Mouse (Mus musculus) A20 (cell line): ENCODE results near the gene Itsn2.
"Not testable (repeated sequence)": the region's sequence is repeated elsewhere in the genome, so short reads cannot be mapped to it uniquely, and the experiment has no call there.

Source experiments
- DNase-seq: peaks from one replicate; pipeline ENCODE4 v3.0.0-alpha.2; 2011; ENCODE audit warnings: low read depth, low spot score

Gene Itsn2

DNA sequence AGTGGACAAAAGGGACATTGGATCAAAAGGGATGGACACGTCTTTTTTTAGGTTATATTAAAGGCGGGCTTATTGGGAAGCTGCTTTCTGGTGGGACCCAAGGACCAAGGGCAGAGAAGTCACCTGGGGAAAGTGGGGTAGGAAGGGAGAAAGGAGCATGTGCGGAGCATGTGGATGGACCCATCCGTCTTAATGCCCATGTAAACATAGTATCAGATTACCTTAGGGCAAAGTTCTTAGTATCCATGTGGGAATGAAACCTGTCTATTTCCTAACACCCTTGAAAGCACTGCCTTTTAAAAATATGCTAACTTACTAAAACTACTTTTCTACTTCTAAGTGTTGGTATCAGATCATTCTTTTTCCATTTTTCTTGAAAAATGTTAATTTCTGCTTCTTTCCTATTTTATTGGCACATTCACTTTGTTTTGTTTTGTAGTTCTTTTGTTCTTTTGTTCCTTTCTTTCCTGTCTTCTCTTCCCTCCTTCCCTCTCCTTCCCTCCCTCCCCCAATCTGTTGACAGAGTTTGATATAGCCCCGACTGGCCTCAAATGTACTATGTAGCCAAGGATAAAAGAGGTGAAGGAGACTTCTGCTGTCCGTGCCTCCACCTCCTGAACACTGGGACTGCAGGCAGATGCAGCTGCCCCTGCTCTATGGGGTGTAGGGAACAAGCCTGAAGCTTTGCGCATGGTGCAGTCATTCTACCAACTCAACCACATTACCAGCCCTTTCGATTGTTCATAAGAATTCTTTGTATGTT lies 6.4 kb downstream of the Itsn2 start:
- no peak for DNase-seq

DNA sequence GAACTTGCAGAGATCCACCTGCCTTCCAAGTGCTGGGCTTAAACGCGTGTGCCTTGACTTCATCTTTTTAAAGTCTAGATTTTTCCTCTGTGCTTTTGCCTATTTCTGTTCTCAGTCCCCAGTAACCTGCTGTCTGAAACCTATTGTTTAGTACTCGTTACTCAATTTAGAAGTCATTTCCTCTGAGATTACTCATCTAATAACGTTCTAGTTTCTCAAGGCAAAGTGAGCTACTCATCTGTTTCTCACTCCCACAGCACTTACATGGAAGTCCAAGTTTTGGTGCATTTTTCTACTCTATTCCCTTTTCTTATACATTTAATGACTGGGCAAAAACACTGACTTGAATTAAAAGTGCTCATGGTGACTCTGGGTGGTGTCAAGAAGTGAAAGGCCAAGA lies 7.3 kb downstream of the Itsn2 start:
- DNase-seq = peak; percentile 46

- DNase-seq = peak; percentile 71
Observed at GRCm38 (mm10) chr12:4606625-4607024, 14.2 kb downstream of the Itsn2 start.

DNA sequence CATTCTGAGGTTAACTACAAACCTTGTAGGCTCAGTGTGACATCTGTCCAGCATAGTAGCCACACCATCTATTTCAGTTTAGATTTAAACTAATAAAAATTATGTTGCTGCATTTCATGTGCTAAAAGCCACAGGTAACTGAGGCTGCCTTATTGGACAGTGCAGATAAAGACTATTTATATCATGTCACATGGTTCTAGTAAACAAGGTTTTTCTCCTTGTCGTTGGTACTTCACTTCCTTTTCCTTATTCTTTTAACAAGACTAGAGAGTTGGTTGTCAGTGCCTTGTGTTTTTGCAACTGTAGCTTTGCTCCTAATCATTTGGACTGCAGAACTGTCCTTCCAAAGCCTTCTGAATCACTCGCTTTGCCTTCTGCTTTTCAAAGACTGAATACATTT lies 22.3 kb downstream of the Itsn2 start:
- no peak for DNase-seq

GRCm38 (mm10) chr12:4624201-4624600 lies 31.8 kb downstream of the Itsn2 start:
- no peak for DNase-seq

DNA sequence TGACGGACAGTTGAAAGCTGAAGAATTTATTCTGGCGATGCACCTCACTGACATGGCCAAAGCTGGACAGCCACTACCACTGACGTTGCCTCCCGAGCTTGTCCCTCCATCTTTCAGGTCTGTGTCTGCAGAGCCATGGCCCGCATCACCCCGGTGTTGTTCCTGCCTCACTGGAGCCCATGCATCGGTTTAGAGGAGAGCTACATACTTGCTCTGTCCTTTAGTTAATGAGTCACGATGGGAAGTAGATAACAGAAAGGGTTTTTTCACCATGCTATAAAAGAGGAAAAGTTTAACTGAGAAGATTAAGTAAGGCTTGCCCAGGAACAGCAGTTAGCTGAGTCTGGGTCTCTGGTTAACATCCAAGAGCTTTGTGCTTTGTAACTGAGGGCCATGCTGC lies 40.5 kb downstream of the Itsn2 start:
- no peak for DNase-seq

DNA sequence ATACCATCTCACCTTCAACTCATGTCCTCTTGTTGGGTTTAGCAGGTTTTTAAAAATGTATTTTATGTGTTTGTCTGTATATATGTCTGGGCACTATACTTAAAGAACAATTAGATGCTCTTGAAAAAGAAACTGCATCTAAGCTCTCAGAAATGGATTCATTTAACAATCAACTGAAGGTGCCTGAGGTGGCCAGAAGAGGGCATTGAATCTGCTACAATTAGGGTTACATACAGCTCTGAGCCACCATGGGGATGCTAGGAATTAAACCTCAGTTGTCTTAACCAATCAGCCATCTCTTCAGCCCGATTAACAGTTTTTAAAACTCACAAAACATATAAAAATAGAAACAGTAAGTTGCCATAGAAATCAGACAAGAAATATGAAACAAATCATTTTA lies 46.0 kb downstream of the Itsn2 start:
- DNase-seq = peak; percentile 29

DNA sequence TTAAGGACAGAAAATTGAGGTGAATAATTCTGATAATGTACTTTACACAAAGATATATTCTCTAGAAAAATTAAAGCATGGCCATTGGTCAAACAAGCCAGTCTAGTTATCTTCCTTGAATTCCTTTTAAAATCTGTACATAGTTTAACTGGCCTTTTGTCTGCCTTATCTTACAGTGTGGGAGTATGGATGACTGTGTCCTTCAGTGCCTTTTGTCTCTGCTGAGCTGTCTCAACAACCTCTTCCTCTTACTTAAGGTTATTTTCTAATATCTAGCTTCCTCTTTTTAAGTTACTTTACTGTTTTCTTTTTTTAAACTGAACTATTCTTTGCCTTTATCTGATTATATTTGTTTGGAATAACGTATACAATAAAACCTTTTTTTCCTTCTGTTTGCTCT lies 48.3 kb downstream of the Itsn2 start:
- peak; percentile 34 for DNase-seq

GRCm38 (mm10) chr12:4656813-4657212 lies 64.4 kb downstream of the Itsn2 start:
- no peak for DNase-seq

GRCm38 (mm10) chr12:4664929-4665674 lies 72.7 kb downstream of the Itsn2 start:
- no peak for DNase-seq

DNA sequence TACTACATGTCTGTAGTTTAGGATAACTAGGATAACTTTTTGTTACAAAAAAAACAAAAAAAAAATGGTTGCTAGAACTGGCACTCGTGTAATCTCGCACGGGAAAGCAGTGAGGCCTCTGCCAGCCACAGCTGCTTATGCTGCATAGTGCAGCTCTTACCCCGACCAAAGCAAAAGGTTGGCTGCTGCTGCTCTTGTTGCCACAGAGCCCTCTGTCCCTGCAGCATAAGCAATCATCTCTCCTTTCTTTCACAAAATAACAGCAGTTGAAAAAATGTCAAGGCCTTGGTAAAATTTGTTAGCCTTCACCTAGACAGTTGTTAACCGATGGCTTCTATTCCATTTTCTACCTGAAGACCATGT lies 73.2 kb downstream of the Itsn2 start:
- no peak for DNase-seq

DNA sequence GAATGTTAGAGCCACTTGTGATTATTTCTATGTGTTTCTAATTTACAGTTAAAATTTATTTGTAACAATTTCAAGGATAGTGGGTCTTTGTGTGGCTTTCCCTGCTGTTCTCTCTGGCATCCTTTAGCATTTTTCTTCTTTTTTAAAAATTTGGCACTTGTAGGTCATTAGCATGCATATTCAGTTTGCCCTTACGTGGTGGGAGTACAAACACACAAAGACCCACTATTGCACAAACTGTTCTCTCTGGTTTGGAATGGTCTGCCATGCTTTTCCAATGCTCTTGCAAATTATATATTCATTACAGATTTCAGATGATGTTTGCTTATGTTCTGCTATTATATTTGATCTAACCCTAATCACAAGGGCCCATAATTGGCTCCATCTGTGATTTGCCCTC lies 83.9 kb downstream of the Itsn2 start:
- DNase-seq = no peak

DNA sequence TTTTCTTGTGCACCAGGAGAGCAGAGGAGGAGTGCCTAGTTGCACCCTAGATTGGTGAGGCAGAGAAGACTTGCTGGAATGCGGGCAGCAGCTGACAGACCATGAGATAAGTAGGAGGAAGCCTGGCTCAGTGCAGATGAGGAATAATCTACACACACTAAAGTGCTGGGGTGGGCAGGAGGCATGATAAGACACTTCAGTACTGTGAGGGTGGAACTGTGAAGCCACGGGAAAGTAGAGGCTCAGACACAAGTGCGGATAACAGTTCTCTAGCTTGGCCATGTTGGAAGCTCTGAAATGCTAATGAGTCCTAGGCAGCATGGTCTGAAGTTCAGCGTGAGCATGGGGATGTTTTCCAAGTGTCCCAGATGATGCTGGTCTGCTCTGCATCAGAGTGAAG lies 87.5 kb downstream of the Itsn2 start:
- no peak for DNase-seq

GRCm38 (mm10) chr12:4685441-4685840 lies 93.0 kb downstream of the Itsn2 start:
- no peak for DNase-seq

GRCm38 (mm10) chr12:4688386-4688785 lies 95.9 kb downstream of the Itsn2 start:
- no peak for DNase-seq

GRCm38 (mm10) chr12:4689341-4689740 lies 96.9 kb downstream of the Itsn2 start:
- DNase-seq = no peak

DNA sequence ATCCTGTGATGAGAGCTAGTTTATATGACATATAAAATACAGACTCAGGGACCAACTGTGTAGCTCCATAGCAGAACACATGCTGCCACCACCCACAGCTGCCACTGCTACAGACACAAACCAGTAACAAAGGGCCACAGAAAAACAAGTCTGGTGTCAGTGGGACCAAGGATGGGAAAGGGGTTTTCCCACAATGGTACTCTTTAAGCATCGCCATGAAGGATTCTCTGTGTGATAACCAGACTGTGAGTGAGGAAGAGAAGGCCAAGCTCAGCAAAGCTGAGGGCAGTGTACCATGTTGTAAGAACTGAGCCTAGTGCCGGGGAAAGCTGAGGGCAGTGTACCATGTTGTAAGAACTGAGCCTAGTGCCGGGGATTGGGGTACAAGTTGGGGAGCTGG lies 98.8 kb downstream of the Itsn2 start:
- DNase-seq = no peak

GRCm38 (mm10) chr12:4694534-4694933 lies 102.1 kb downstream of the Itsn2 start:
- no peak for DNase-seq

DNA sequence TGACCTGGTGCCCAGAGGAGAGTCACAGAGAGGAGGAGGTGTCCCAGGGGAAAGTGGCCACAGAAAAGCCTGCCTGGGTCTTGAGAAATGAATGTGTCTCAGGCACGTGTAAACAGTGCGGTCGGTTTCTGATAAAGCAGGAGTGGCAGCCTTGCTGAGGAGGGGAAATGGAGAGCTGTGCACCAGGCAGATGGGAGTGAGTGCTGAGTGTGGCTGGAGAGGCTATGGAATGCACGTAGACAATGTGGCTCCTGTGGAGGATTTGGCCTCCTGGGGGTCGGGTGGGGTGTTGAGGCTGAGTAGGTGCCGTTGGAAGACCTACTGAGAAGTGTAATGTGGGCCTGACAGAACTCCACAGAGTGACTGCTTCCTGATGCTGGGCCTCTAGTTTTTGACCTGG lies 113.2 kb downstream of the Itsn2 start:
- DNase-seq = not testable (repeated sequence)

DNA sequence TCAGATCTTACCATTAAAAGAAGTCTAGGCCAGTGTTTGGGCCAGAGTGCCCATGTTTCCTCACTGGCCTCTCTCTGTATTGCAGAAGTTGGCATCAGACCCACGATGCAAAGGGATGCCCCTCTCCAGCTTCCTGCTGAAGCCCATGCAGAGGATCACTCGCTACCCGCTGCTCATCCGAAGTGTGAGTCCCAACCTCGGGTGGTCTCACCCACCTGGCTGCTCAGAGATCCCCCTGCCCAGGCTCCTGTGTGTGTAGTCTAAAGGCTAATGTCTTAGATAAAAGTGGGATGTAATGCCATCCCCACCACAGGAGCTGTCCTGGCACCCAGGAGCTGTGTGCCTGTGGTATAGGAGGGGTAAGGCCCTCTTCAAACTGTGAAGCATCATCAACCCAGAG lies 113.7 kb downstream of the Itsn2 start:
- DNase-seq = no peak

DNA sequence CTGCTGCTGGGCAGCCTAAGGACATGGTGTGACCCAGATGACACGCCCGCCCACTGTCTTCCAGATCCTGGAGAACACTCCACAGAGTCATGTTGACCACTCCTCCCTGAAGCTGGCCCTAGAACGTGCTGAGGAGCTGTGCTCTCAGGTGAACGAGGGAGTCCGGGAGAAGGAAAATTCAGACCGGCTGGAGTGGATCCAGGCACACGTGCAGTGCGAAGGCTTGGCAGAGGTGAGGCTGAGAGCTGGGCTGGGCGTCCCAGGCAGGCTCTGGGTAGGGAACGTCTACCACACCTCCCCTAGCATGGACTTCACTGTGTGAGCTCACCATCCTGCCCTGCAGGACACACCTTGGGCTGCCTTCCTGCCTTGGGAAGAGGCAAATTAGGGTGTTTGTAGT lies 114.5 kb downstream of the Itsn2 start:
- no peak for DNase-seq

DNA sequence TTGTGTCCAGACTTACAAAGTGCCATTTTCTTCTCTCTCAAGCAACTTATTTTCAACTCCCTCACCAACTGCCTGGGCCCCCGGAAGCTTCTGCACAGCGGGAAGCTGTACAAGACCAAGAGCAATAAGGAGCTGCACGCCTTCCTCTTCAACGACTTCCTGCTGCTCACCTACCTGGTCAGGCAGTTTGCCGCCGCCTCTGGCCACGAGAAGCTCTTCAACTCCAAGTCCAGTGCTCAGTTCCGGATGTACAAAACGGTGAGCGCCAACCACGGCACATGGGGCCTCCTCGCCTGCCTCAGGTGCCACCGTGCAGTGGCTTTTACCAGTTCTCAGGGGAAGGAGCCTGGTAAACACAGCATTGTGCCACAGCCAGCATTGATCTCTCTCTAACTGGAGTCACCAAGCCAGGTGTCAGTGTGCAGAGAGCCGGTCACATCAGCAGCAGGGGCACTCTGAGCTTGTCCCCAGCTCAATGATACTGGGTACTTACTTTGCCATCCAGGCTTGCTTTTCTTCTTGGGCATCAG lies 115.1 kb downstream of the Itsn2 start:
- no peak for DNase-seq

- DNase-seq = no peak
Observed at GRCm38 (mm10) chr12:4708296-4708695, 115.9 kb downstream of the Itsn2 start.
